Mouse (Mus musculus): ENCODE results near the gene Psg20.

DNA sequence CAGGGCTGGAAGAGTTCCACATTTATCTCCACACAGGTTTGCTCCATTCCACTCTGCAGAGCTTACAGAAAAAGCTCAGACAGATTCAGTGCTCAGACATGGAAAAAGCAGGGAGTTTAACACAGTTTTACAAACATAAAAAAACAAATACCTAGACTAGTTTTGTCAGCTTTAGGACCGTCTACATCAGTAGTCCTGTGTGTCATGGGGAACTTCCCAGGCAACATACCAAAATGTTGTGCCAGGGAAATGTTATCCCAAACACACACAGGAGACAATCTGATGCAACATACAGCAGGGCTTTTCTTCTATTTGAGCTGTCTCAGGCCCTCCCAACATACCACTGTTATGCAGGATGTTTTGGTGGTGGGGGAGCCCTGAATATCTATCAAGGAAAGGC lies 24.9 kb upstream of the Psg20 start:
- no peak for TF ChIP-seq CTCF (IDR thresholded peaks at IDR 0.05; ENCODE audit: low read depth)
- no peak for TF ChIP-seq EP300 (optimal IDR thresholded peaks at IDR 0.05)
